Mouse (Mus musculus): ENCODE measurements around the gene Gm14296. TPM values are rescaled to one million over a fixed set of nuclear protein-coding genes. Genes with fewer than 3 reads are reported as not detected.
"Not testable (repeated sequence)": the region's sequence is repeated elsewhere in the genome, so short reads cannot be mapped to it uniquely, and the experiment has no call there.

Gene Gm14296
- 7.7 and 15.5 TPM in 2 replicates for polyA plus RNA-seq (2015; fragmentation: Nextera tagmentation; extraction: Ambion mirVana)

DNA sequence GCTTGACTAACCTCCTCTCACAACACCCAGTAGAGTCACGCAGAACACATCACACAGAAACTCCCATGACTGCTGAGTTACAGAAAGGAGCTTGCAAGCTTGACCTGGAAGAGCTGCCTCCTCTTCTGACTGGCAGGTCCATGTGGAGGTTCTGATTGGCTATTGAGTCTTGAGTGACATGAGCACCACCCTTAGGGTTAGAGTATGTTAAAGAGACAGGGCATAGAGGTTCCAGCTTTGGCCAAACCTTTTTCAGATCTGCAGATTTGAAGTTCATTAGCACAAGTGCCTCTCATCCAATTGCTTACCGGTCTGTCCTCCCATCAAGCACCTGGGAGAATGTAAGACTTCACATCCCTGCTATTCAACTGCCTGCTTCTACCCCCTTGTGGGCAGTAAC, at the start of gene Gm14296:
Gene Gm14296, minus strand, starts transcription at position 101 of the 400 bp plus-strand sequence.
- not testable (repeated sequence) for H3K9ac ChIP-seq (ENCODE audit: low read depth, low read length); H3K4me3 ChIP-seq (ENCODE audit: low read depth, low read length); H3K4me1 ChIP-seq (ENCODE audit: control insufficient read depth, insufficient read depth, low read length); H3K36me3 ChIP-seq (ENCODE audit: control insufficient read depth, insufficient read depth, low read length); H3K27me3 ChIP-seq (ENCODE audit: control insufficient read depth, insufficient read depth, low read depth, low read length); H3K27ac ChIP-seq (ENCODE audit: low read length); H3K4me2 ChIP-seq (ENCODE audit: low read length); ATAC-seq; H3K9me3 ChIP-seq (replicated peaks; ENCODE audit: control insufficient read depth, low read length, poor library complexity, severe bottlenecking)
- no CpG with 5 or more reads among the region's 2 CpGs for WGBS

DNA sequence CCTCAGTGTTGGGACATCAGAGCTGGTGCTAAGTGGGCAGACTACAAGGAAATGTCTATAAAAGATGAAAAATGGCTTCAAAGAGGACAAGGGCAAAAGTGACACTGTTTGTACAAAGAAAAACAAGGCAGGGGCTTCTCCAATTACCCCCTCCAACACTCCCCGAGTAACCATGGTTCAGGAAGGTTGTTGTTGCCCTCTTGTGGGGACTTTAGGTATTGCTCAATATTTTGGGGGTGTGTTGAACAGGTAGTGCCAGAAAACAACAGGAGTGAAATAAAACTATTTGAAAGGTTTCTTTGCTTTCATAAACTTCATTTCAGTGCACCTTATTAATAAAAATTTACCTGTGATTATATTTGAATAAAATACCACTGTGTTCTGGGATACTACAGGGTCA, 22.1 kb downstream of the Gm14296 start:
- not testable (repeated sequence) for H3K27ac ChIP-seq (ENCODE audit: low read length); H3K36me3 ChIP-seq (ENCODE audit: control insufficient read depth, insufficient read depth, low read length); ATAC-seq; H3K4me2 ChIP-seq (ENCODE audit: low read length); H3K27me3 ChIP-seq (ENCODE audit: control insufficient read depth, insufficient read depth, low read depth, low read length); H3K9ac ChIP-seq (ENCODE audit: low read depth, low read length); H3K9me3 ChIP-seq (replicated peaks; ENCODE audit: control insufficient read depth, low read length, poor library complexity, severe bottlenecking); H3K4me3 ChIP-seq (ENCODE audit: low read depth, low read length); H3K4me1 ChIP-seq (ENCODE audit: control insufficient read depth, insufficient read depth, low read length)
- no CpG with 5 or more reads among the region's 1 CpGs for WGBS

Other genes with a start within 250 kb of the Gm14296 start
- gene Gm14305, start 219.5 kb downstream of the Gm14296 start, polyA plus RNA-seq (2015; fragmentation: Nextera tagmentation; extraction: Ambion mirVana), result 34.2 and 41.0 TPM in 2 replicates
- gene Gm14295, start 129.2 kb downstream of the Gm14296 start, polyA plus RNA-seq (2015; fragmentation: Nextera tagmentation; extraction: Ambion mirVana), result 7.2 and 7.4 TPM in 2 replicates
- gene Gm14408, start 96.7 kb downstream of the Gm14296 start, polyA plus RNA-seq (2015; fragmentation: Nextera tagmentation; extraction: Ambion mirVana), result not detected in 2 replicates
- gene Gm14419, start 73.1 kb upstream of the Gm14296 start, polyA plus RNA-seq (2015; fragmentation: Nextera tagmentation; extraction: Ambion mirVana), result 8.0 and 8.5 TPM in 2 replicates
- not detected in 2 replicates for gene Gm14401, start 146.5 kb upstream of the Gm14296 start, polyA plus RNA-seq (2015; fragmentation: Nextera tagmentation; extraction: Ambion mirVana)

Measured in midbrain, embryonic 16.5 days (tissue).